Mouse (Mus musculus) limb, embryonic 15.5 days (tissue): Measurements from ENCODE around the gene Srsf11. TPM values are rescaled to one million over a fixed set of nuclear protein-coding genes. Genes with fewer than 3 reads are reported as not detected.

ENCODE experiments used
- ATAC-seq: fragments of 200-750 bp; cut with Nextera tagmentation; 2 replicates; pipeline ENCODE4 v1.8.0; 2017; ENCODE audit warnings: low read depth, moderate TSS enrichment; ENCODE audit not compliant: insufficient number of reproducible peaks, low FRiP score, low TSS enrichment
- H3K27ac ChIP-seq: fragments of 300-500 bp; sonication (generic); 2 replicates; pipeline ENCODE4 v1.5.1; 2015; ENCODE audit warnings: moderate library complexity, mild to moderate bottlenecking, inconsistent platforms
- H3K27me3 ChIP-seq: fragments of 300-500 bp; sonication (generic); 2 replicates; pipeline ENCODE4 v1.6.1; 2015; ENCODE audit warnings: inconsistent platforms
- H3K36me3 ChIP-seq: fragments of 300-500 bp; sonication (generic); 2 replicates; pipeline ENCODE4 v1.6.1; 2015; ENCODE audit warnings: inconsistent platforms
- H3K4me1 ChIP-seq: fragments of 300-500 bp; sonication (generic); 2 replicates; pipeline ENCODE4 v1.6.1; 2015; ENCODE audit warnings: inconsistent platforms
- H3K4me2 ChIP-seq: fragments of 300-500 bp; sonication (generic); 2 replicates; pipeline ENCODE4 v1.6.1; 2015; ENCODE audit warnings: mild to moderate bottlenecking, inconsistent platforms
- H3K4me3 ChIP-seq: fragments of 300-500 bp; sonication (generic); 2 replicates; pipeline ENCODE4 v1.5.1; 2015; ENCODE audit warnings: mild to moderate bottlenecking, inconsistent platforms
- H3K9ac ChIP-seq: fragments of 300-500 bp; sonication (generic); 2 replicates; pipeline ENCODE4 v1.6.1; 2015; ENCODE audit warnings: inconsistent platforms
- H3K9me3 ChIP-seq: fragments of 300-500 bp; sonication (generic); 2 replicates; pipeline ENCODE4 v1.6.1; 2016; ENCODE audit warnings: inconsistent platforms
- WGBS: fragments of 180-500 bp; shearing (Covaris S2); methylation state at CpG from one replicate; pipeline ENCODE4 v1.1.7; 2015; 5-methylcytosine and 5-hydroxymethylcytosine counted together
- polyA plus RNA-seq: library from polyadenylated mRNA; unstranded; fragments of >200 nt; fragmentation: Nextera tagmentation; extraction: Ambion mirVana; gene quantifications from 2 replicates; pipeline ENCODE4 v1.2.1, GENCODE M21; 2015

The Srsf11 gene
- polyA plus RNA-seq, 1 experiment from 2014 or later: 247 TPM

- ATAC-seq: no peak
- peaks cover 3% of the 10 kb centered on the region for H3K36me3 ChIP-seq
- no peak overlapping the region for H3K27ac ChIP-seq
- H3K4me3 ChIP-seq: no peak overlapping the region
- H3K27me3 ChIP-seq: no peaks in the 10 kb centered on the region
- H3K9ac ChIP-seq: no peak overlapping the region
- no peaks in the 10 kb centered on the region for H3K4me1 ChIP-seq
- WGBS: 96% methylated on average over 2 of the region's 2 CpGs
- no peak overlapping the region for H3K4me2 ChIP-seq
- H3K9me3 ChIP-seq: no peaks in the 10 kb centered on the region
Observed at GRCm38 (mm10) chr3:157971151-157971550, 65.3 kb downstream of the Srsf11 start.

Other genes starting within 250 kb of the Srsf11 start
- 13.5 and 13.9 TPM in 2 replicates for gene Cth, start 111.6 kb downstream of the Srsf11 start, polyA plus RNA-seq
- 13.0 and 16.9 TPM in 2 replicates for gene Ankrd13c, start 89.4 kb downstream of the Srsf11 start, polyA plus RNA-seq
- gene Lrrc40, start within 50 bp of the Srsf11 start, polyA plus RNA-seq: 44.2 and 45.3 TPM in 2 replicates